Mouse (Mus musculus) embryo, embryonic 11.5 days (tissue): Measurements from ENCODE around the gene Pdzd2.

ENCODE experiments used
- DNase-seq: peaks from one replicate; pipeline ENCODE4 v3.0.0-alpha.2; 2012; ENCODE audit warnings: low read depth, low spot score

Gene Pdzd2

DNA sequence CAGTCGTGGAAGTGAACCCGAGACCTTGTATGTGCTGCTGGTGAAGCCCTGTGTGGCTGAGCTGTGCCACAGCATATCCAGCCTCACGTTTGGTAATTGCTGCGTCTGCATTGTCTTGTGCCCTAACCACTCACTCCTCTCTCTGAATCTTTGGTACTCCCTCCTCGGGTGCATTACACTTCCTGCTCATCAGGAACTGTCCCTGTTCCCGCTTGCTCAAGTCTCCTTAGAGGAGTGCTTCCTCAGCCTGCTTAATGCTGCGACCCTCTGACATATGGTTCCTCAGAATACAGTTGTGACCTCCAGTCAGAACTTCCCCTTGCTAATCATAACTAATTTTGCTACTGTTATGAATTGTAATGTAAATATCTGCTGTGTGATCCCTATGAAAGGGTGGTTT, 383.8 kb downstream of the Pdzd2 start:
- DNase-seq, result no peak

DNA sequence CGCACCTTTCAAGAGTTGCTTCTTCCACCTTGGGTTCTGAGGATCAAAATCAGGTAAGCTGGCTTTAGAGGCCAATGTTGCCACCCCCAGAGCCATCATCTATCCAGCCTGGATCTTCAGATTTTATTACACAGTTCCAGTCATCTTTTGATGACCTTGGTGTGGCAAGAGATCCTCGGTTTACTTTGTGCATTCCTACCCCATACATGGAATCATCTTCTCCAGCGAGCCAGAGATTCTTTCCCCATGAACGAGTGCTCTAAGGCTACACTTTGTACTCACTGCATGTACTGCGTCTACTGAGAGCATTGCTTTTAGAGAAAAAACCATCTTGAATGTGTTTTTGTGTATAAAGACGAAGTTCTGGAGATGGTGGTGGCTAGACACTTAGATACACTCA, 384.5 kb downstream of the Pdzd2 start:
- no peak for DNase-seq

DNA sequence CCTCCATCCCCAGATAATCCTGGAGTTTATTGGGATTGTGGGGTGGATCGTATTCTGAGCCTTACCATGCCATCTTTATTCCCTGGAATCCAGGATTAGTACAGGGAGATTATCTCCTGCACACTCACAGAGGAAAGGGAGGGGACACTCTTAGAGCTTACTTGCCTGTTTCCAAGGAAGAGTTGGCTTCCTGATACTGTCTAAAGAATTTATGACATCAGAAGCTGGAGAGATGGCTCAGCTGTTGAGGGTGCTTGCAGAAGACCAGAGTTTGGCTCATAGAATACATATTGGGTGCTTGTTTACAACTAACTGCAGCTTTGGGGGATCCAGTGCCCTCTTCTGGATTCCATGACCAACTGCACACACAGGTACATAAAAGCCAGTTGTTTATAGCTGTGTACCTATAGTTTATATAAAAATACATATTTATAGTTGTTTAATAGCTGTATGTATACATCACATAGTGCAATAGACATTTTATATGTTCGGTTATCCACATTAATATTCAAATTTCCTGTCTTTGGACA, 385.4 kb downstream of the Pdzd2 start:
- no peak for DNase-seq

DNA sequence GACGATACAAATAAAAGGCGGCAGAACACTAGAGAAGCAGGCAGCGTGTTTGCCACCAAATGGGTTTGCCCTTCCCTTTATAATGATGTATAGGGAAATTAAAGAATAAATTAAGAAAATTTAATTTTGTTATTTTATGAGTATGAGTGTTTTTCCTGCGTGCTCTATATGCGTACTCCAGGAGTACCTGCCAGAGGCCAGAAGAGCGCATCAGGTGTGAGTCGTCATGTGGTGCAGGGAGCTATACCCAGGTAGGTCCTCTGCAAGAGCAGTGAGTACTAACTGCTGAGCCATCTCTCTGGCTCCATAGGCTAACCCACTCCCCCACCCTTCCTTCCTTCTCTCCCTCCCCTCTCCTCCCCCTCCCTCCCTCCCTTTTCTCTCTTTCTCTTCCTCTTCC, 388.3 kb downstream of the Pdzd2 start:
- no peak for DNase-seq

DNA sequence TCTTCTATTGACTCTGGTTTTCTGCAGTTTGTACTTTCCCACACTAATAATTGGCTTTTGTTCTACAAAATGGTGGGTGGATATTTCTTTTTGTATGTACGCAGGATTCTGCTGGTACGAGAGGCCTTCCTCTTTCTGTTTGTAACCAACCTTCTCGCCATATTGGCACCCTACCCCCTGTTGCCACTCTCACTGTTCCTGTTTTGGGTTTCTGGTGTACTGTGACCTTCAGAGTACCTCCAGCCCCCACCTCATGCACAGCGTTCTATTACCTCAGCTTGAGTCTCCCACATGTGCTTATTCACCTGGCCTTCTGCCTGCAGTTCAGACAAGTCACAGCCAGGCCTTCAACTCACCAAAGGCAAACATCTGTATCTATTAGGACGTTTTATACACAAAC, 389.9 kb downstream of the Pdzd2 start:
- DNase-seq, result no peak

DNA sequence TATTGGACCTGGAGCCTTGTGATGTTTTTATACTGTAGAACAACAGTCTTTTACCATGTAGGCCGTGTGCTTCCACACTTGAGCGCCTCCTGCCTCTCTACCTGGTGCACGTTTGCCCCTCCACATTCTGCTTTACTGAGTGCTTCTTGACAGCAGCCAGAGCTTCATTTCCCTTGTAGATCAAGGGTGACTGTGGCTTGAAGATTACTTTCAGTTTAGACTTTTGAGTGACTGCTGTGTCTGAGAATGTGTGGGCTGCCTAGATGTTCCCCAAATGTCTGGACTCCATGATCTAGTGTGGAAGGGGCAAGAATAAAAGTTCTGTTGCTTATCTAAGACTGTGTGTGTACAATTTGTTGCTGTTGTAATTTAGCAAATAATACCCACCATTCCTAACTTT, 390.8 kb downstream of the Pdzd2 start:
- no peak for DNase-seq

DNA sequence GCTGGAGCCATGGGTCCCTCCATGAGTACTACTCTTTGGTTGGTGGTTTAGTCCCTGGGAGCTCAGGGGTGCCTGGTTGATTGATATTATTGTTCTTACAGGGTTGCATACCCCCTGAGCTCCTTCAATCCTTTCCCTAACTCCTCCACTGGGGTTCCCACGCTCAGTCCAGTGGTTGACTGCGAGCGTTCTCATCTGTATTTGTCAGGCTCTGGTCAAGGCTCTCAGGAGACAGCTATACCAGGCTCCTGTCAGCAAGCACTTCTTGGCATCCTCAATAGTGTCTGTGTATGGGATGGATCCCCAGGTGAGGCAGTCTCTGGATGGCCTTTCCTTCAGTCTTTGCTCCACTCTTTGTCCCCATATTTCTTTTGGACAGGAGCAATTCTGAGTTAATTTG, 392.8 kb downstream of the Pdzd2 start:
- DNase-seq, result no peak

DNA sequence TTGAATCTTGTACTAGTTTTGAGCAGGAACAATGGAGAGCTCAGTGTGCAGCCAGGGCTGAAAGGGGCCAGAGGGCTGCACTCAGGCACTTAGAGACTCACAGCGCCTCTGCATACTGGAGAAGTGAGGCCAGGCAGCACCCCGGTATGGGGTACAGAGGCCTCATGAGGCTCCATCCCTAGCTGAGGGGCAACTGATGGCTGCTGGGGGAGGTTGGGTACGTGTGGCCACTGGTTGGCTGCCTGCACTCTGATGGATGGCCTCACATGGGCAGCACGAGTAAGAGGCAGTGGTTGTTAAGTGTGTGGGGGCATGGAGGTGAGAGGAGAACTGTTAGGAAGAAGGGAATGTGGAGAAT, 398.3 kb downstream of the Pdzd2 start:
- DNase-seq, result no peak

DNA sequence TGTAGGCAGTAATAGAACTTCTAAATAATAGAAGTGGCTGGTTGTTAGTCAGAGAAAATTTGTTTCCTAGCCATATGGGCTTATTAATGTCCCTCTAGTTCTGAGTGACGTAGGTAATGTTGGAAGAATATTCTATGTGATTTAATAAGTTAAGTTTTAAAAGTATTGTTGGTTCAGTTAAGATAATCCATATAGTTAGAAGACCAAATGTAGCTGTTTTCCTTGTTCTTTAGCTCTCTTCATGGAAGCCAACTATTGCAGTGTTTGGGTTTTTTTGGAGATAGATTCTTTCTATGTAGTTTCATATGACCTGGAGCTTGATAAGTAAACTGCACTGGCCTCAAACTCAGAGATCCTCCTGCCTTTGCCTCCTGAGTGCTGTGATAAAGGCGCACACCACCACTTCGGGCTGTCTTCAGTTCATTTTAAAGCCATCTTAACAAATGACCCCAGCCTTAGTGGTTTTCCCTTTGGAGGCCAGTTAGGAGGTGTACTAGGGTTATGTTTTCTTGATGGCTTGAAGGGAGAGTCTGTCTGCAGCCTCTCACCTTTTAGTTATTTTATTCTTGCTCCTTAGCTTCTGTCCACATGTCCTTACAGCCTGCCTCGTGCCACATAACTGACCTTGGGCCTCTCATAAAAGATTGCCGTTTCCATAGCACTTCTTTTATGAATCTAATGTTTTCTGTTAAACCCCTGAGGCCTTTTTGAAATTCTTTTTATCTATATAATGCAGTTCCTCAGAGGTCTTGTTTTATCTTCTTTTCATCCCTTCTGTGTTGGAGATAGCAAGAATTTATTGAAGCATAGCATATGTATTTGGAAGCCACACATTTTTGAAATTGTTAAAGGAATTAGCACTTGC, 399.0 kb downstream of the Pdzd2 start:
- DNase-seq, result no peak

DNA sequence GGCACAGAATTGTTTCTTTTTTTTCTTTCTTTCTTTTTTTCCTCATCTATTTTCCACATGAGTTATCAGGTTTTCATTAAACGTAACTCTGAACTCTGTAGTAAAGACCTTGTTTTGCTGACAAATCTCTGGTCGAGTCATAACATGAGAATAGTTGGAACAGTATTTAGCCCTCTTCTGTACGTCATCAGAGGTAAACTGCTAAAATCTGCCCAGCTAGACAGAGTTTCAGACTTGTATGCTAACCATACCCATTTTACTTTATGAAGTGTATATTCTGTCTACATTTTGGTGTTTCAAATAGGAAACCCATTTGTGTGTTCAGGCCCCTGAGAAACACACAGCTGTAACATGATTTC, 402.0 kb downstream of the Pdzd2 start:
- no peak for DNase-seq

DNA sequence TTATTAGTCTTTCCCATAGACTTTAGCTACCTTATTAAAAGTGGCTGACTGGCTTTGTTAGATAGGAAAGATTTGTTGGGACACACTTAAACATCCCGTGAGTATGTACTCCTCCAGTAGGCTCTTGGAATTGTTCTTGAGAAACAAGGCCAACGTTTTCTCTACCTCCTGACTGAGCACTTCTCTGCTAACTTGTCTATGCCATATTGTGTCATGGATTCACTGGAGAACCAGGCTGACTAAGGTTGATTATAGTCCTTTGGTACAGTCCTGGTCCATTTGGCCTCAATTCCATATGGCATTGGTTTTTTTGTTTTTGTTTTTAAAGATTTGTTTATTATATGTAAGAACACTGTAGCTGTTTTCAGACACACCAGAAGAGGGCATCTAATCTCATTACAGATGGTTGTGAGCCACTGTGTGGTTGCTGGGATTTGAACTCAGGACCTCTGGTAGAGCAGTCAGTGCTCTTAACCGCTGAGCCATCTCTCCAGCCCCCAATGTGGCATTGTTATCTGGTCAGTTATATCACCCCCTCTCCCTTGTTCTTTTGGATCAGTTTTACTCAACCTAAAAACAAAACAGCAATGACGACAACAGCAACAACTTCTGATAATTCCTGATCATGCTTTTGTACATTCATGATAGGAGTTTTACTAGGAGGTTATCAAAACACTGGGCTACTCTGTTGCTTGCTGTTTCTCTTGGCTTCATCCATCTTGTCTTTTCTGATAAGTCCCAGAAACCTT, 402.5 kb downstream of the Pdzd2 start:
- no peak for DNase-seq

DNA sequence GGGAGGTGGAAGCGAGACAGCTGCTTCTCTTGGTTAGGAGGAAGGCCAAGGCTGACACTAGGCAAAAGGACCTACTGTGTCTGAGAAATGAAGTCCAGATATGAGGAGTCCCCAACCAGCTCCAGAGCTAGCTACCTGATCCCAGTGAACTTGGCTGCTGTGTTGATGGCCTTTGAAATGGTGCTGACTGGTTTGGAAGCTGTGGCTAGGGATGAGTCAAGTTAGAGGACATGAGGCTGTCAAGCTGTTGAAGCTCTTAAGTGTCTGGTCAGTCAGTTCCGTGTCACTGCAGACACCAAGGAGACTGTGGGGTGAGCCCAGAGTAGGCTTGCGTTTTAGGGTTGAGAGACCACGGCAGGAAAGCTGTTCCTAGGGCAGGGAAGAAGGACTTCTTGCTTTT, 405.3 kb downstream of the Pdzd2 start:
- DNase-seq, result no peak

DNA sequence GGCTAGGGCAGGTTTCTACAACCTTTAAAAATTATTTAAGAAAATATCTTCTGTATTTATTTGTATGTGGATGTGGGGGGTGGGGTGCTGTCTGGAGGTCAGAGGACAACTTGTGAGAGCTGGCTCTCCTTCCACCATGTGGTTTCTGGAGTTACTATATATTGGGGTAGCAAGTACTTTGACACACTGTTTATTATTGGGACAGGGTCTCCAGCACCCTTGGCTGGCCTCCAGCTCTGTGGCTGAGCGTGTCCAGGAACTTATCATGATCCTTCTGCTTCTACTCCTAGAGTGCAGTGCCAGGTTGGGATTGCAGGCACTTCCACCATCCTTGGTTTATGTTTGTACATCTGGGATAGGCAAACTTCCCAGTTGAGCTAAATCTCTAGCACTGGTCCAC, 408.4 kb downstream of the Pdzd2 start:
- DNase-seq, result no peak

DNA sequence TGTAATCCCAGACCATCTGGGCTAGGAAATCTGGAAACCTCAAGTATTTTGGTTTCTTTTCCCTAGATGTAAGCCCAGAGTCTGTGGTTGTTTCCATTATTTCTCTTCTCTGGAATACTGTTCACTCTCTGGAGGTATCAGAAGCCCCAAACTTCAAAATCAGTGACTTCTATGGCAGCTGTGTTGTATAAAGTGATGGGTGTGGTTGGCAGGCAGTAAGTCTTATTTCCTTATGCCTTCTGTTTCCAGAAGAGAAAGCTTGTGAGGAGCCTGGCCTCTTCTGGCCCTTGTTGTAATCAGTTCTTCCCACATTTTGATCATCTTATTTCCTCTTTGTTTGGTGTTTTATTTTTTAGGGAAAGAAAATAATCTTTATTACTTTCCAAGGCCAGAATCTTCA, 408.8 kb downstream of the Pdzd2 start:
- no peak for DNase-seq

DNA sequence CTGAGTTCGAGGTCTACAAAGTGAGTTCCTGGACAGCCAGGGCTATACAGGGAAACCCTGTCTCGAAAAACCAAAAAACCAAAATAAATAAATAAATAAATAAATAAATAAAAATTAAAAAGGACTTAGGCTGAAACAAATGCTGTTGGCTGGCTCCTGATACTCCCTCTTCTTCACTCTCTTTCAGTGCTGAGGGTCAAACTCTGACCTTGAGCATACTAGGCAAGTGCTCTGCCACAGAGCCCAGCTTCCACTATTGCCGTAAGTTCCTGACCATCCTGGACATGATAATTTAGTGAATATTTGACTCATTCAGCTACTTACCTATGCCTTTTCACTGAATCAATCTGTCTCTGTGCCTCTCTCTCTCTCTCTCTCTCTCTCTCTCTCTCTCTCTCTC, 409.3 kb downstream of the Pdzd2 start:
- DNase-seq, result no peak

DNA sequence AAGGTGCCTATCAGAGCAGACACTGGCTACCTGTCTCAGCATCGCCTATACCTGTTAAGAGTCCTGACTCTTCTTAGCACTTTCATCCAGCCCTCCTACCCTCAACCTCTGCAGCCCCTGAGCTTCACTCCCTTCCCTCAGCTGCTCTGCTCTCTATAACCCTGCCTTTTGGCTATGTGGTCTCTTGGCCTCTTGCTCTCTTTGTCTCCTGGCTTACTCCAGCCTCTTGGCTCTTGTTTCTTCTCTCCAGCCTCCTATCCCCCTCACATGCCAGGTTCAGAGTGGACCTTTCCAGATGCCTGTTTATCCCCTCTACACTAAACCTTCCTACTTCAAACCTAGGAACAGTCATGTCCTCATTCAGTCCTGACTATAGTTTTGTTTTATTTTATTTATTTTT, 415.4 kb downstream of the Pdzd2 start:
- no peak for DNase-seq

DNA sequence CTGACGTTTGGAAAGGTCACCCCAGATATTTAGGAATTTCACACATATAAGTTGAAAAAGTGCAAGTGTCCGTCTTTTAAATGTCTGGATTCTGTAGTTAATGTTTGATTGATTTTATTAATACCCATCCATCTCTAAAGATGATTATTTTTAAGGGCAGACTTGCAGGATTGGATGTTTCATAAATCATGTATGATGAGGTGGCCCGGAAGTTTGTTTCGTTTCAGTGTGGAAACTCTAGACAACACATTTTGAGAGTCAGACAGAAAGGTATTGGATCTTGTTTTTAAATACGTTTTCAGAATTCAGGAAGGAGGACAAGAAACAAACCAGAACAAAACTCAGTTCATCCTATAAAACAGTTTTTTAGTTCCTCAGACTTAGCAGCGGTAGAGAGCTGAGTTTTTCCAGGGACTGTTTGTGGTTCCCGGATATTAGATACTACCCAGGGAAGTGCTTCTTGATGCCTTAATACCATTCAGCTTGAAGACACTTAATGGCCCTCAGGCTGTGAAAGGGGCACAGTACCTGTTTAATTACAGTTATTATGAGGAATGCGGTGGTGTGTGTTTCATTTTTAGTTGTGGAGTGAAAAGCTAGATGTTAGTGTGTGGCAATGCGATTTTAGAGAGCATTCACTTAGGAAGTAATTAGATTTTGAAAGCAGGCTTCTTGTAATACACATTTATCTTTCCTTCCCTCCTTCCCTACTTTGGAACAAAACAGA, 416.9 kb downstream of the Pdzd2 start:
- DNase-seq, result no peak

DNA sequence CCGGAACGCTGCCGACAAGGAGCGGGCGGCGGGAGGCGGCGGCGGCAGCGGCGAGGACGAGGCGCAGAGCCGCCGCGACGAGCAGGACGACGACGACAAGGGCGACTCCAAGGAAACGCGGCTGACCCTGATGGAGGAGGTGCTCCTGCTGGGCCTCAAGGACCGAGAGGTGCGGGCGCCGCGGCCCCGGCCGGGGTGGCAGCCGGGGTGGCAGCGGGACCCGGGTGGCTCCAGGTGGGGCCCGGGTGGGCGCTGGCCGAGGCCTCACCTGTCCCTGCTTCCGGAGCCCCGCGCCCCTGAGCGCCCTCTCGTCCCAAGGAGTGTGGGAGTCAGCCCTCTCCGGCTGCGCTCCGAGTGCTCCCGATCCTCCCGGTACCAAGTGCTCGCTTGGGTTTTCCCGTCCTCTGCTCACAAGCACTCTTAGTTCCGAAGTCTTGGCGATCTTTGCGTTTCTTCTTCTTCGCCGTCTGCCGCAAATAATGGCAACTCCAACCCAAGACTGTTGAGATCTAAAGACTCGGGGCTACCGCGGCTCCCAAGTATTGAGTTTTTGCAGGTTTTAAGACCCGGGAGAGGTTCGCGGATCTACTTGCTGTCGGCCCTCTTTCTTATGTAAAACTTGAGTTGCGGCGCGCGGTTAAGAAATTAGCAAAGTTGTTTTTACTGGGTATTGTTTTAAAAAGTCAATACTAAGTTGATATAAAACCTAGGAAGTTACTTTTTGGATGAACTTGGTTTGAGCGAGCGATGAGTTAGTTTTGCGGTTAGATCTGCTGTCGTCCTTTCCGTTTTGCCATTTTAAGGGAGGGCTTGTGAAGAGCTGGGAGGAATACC, 417.7 kb downstream of the Pdzd2 start, which contains the start of gene 1810049J17Rik:
Gene 1810049J17Rik (minus strand): TSS at position 112 of the 834 bp plus-strand sequence.
- peak; percentile 20 for DNase-seq

DNA sequence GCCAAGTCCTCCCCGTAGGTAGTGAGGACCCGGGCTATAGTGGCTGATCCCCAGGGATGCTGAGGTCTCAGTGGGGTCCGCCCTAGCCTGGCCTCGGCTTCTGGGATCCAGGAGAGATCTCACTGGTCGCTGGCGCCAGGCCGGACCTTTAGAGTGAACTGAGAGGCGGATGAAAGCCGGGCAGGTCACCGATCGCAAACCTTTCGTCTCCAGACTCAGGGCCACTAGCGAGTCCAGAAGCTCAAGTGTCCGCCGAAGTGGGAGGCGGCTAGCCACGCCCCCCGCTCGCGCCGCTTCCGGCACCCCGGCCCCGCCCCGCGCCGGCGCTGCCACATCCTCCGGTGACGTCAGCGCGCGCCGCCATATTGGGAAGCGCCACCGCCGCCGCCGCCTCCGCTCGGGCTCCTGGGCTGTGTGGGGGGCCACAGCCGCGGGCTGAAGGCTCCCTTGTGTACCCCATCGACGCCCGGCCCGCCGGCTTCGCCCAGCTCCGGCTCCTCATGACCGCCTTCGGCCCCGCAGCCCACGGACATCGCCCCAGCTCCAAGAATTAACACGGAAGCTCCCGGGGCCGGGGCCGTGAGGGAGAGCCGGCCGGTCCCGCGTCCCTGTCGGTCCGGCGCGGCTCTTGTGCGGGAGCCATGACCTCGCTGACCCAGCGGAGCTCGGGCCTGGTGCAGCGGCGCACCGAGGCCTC, 418.5 kb downstream of the Pdzd2 start, which contains the start of gene Golph3:
Gene Golph3 (plus strand): TSS at position 360 of the 697 bp plus-strand sequence.
- DNase-seq, result peak; percentile 87

DNA sequence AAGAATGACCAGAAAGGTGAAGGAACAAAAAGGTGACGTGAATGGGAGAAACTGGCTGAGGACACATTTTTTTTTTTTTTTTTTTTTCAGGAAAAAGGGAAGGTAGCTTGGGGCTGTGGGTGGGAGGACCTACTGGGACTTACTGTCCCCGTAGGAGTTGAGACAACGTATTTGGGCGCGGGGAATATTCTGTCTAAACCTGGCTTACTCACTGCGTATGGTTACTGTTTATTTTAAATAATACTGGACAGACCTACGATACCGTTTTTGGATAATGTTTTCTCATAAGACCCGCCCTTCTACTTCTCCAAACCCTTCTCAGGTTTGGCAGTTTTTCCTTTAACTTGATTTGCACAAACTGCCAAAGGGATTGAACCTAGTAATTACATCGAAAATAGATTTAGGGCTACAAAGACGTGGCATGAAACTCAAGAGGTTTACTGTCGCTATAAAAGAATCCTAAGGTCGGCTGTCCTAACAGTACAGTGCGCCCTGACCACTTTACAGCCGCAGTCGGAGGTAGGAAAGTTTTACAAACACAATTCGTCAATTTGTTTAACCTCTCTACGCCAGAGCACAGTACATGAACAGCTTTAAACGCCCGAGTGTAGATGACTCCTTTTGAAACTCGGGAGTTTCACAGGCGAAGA, 419.2 kb downstream of the Pdzd2 start:
- no peak for DNase-seq
